ENCODE assay signal across 8 mouse cellular contexts in the genomic region with DNA sequence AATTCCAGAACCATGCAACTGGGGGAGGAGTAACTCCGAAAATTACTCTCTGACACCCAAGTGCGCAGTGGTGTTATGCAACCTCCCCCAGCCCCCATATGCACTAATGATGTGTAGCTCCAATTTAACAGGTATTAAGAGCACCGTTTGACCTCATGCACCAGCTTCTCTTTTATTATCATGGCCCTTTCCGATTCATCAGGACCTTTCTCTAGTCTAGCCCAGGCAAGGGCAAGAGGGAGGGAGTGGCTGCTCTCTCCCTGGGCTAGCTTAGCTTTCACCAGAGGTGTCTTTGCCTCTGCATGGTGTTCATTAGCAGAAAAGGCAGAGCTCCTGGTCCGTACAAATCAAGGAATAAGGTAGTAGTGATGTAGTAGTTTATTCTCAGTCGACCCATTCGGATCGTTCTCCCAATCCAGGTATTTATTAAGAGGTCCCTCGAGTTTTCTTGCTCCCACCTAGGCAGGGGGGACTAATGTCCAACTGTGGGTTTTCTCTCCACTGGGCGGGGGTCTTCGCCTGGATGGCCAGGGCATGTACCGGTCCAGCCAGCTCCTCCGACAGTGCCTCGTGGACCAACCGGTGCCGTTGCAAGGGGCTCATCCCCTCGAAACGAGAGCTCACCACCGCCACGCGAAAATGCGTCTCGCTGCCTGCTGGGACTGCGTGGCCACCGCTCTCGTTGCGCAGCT. TPM values are rescaled to one million over a fixed set of nuclear protein-coding genes. Genes with fewer than 3 reads are reported as not detected.
A peak's percentile ranks its signal among the peaks of the same experiment; 100 is the strongest.
DNase-seq lines count a peak whose midpoint lies in the region; ATAC-seq and TF ChIP-seq lines count a peak whose summit lies in the region.

No protein-coding gene starts in this region.

- peak overlapping the region; percentile 73 for H3K9ac ChIP-seq in hindbrain, postnatal 0 days (replicated peaks; ENCODE audit: low read length)

- H3K36me3 ChIP-seq in hindbrain, postnatal 0 days (ENCODE audit: insufficient read depth, low read length), result peaks cover 14% of the 10 kb centered on the region; the same call in 1 of the 2 replicates

- H3K4me2 ChIP-seq in hindbrain, postnatal 0 days (ENCODE audit: low read depth, low read length), result peak overlapping the region; percentile 66

- TF ChIP-seq POLR2A in cortical plate, adult 2 months (IDR thresholded peaks at IDR 0.05; ENCODE audit: extremely low read depth, insufficient read depth, low read length), result no peak

- no peaks in the 10 kb centered on the region for H3K27me3 ChIP-seq in hindbrain, postnatal 0 days (ENCODE audit: insufficient read depth, low read length)

- H3K4me1 ChIP-seq in cortical plate, adult 2 months (ENCODE audit: control insufficient read depth, insufficient read depth, low read length), result peaks cover 3% of the 10 kb centered on the region; the same call in 1 of the 2 replicates
- 0 out of 2 replicates have a peak, but pooled peaks cover 8% of the 10 kb centered on the region for H3K4me1 ChIP-seq in hindbrain, postnatal 0 days (ENCODE audit: insufficient read depth, low read length)

- peak overlapping the region; percentile 80 for H3K4me3 ChIP-seq in layer of hippocampus, adult 2 months
- peak overlapping the region; percentile 52 for H3K4me3 ChIP-seq in cortical plate, adult 2 months (ENCODE audit: insufficient read depth, low read length)
- H3K4me3 ChIP-seq in hindbrain, postnatal 0 days (ENCODE audit: low read length), result peak overlapping the region; percentile 55

- peak overlapping the region; percentile 93 for H3K27ac ChIP-seq in layer of hippocampus, adult 2 months
- peak overlapping the region; percentile 92 for H3K27ac ChIP-seq in cortical plate, adult 2 months (ENCODE audit: insufficient read depth, low read length)
- peak overlapping the region; percentile 97 for H3K27ac ChIP-seq in hindbrain, postnatal 0 days

- no peak for TF ChIP-seq CTCF in layer of hippocampus, adult 2 months (conservative IDR thresholded peaks at IDR 0.05)
- TF ChIP-seq CTCF in cortical plate, adult 2 months (IDR thresholded peaks at IDR 0.05; ENCODE audit: extremely low read depth, insufficient read depth, low read length), result no peak
- no peak for TF ChIP-seq CTCF in hindbrain, postnatal 0 days (IDR thresholded peaks at IDR 0.05; ENCODE audit: low read depth)

- H3K9me3 ChIP-seq in hindbrain, postnatal 0 days (ENCODE audit: low read length), result no peaks in the 10 kb centered on the region

- WGBS in hindbrain, postnatal 0 days, result 20% methylated on average over 27 of the region's 27 CpGs

- ATAC-seq in hindbrain, postnatal 0 days, result peak; percentile 14; the same call in 1 of the 2 replicates

- no peak for DNase-seq in layer of hippocampus, adult 2 months (ENCODE audit: low spot score in 2 of 2)
- DNase-seq in layer of hippocampus, postnatal 14 days (ENCODE audit: low spot score in 2 of 2), result no peak
- DNase-seq in hindbrain, postnatal 0 days (ENCODE audit: low spot score), result no peak
- peak; percentile 30 for DNase-seq in naive thymus-derived CD4-positive, alpha-beta T cell, adult 2 months (ENCODE audit: low read depth)
- DNase-seq in spleen, postnatal 14 days (ENCODE audit: low spot score in 2 of 2), result no peak
- no peak for DNase-seq in cerebellum, adult 11 months
- DNase-seq in urinary bladder, adult 2 months (ENCODE audit: low spot score), result no peak

RNA-seq across cellular contexts. Expression of a gene that starts 15.6 kb away (rescaled TPM):
- total RNA-seq in layer of hippocampus, adult 2 months (2021), result 100 to 1,000 TPM; 352 to 370 TPM
- 100 to 1,000 TPM; 360 to 375 TPM for total RNA-seq in layer of hippocampus, postnatal 14 days (2021)
- 279 and 292 TPM in 2 replicates for polyA plus RNA-seq in cortical plate, adult 2 months (2012; rRNA removed)
- total RNA-seq in hindbrain, postnatal 0 days (2014; rRNA removed), result 133 and 136 TPM in 2 replicates
- polyA plus RNA-seq in hindbrain, postnatal 0 days (2015; fragmentation: Nextera tagmentation; extraction: Ambion mirVana), result 138 and 151 TPM in 2 replicates
- 8.6 and 9.4 TPM in 2 replicates for polyA plus RNA-seq in urinary bladder, adult 2 months (2012; rRNA removed)

RNA-seq across cellular contexts. Expression of a gene that starts 22.9 kb away (rescaled TPM):
- total RNA-seq in layer of hippocampus, adult 2 months (2021), result 10 to 100 TPM; 16.2 to 16.7 TPM
- total RNA-seq in layer of hippocampus, postnatal 14 days (2021), result 10 to 100 TPM; 16.1 to 21.2 TPM
- 29.4 and 29.9 TPM in 2 replicates for polyA plus RNA-seq in cortical plate, adult 2 months (2012; rRNA removed)
- 40.4 and 42.9 TPM in 2 replicates for total RNA-seq in hindbrain, postnatal 0 days (2014; rRNA removed)
- 62.1 and 63.0 TPM in 2 replicates for polyA plus RNA-seq in hindbrain, postnatal 0 days (2015; fragmentation: Nextera tagmentation; extraction: Ambion mirVana)
- 28.1 and 39.1 TPM in 2 replicates for polyA plus RNA-seq in urinary bladder, adult 2 months (2012; rRNA removed)

RNA-seq across cellular contexts. Expression of a gene that starts 23.1 kb away (rescaled TPM):
- total RNA-seq in layer of hippocampus, adult 2 months (2021), result 10 to 100 TPM in 1 of 2 experiments, 1 to 10 TPM in 1; 9.3 to 12.7 TPM
- total RNA-seq in layer of hippocampus, postnatal 14 days (2021), result 10 to 100 TPM in 1 of 2 experiments, 1 to 10 TPM in 1; 9.4 to 10.4 TPM
- polyA plus RNA-seq in cortical plate, adult 2 months (2012; rRNA removed), result 1.3 and 2.7 TPM in 2 replicates
- total RNA-seq in hindbrain, postnatal 0 days (2014; rRNA removed), result 74.8 and 161 TPM in 2 replicates
- not detected in 2 replicates for polyA plus RNA-seq in hindbrain, postnatal 0 days (2015; fragmentation: Nextera tagmentation; extraction: Ambion mirVana)
- 0.60 and 0.74 TPM in 2 replicates for polyA plus RNA-seq in urinary bladder, adult 2 months (2012; rRNA removed)

RNA-seq across cellular contexts. Expression of a gene that starts 24.1 kb away (rescaled TPM):
- total RNA-seq in layer of hippocampus, adult 2 months (2021), result 10 to 100 TPM; 21.9 to 28.0 TPM
- 10 to 100 TPM; 28.2 to 31.3 TPM for total RNA-seq in layer of hippocampus, postnatal 14 days (2021)
- 1.9 and 4.6 TPM in 2 replicates for polyA plus RNA-seq in cortical plate, adult 2 months (2012; rRNA removed)
- total RNA-seq in hindbrain, postnatal 0 days (2014; rRNA removed), result 718 and 726 TPM in 2 replicates
- 3.6 and 3.9 TPM in 2 replicates for polyA plus RNA-seq in hindbrain, postnatal 0 days (2015; fragmentation: Nextera tagmentation; extraction: Ambion mirVana)
- 0.76 and 0.99 TPM in 2 replicates for polyA plus RNA-seq in urinary bladder, adult 2 months (2012; rRNA removed)

RNA-seq across cellular contexts. Expression of a gene that starts 24.3 kb away (rescaled TPM):
- total RNA-seq in layer of hippocampus, adult 2 months (2021), result 1 to 10 TPM; 7.6 to 7.9 TPM
- total RNA-seq in layer of hippocampus, postnatal 14 days (2021), result 1 to 10 TPM; 4.0 to 4.8 TPM
- polyA plus RNA-seq in cortical plate, adult 2 months (2012; rRNA removed), result 7.7 TPM in 2 replicates
- total RNA-seq in hindbrain, postnatal 0 days (2014; rRNA removed), result 10.1 and 15.4 TPM in 2 replicates
- polyA plus RNA-seq in hindbrain, postnatal 0 days (2015; fragmentation: Nextera tagmentation; extraction: Ambion mirVana), result 4.0 and 4.1 TPM in 2 replicates
- 7.7 TPM in 2 replicates for polyA plus RNA-seq in urinary bladder, adult 2 months (2012; rRNA removed)
